Mouse (Mus musculus) CD4-positive helper T cell, adult 2 months (primary cell): Measurements from ENCODE around the gene Trmt1.

Experiments used
- DNase-seq: peaks from one replicate; pipeline ENCODE4 v3.0.0-alpha.2; 2012; ENCODE audit warnings: low read depth, missing footprints, low spot score

The Trmt1 gene

GRCm38 (mm10) chr8:84730541-84731370 is 44.6 kb downstream of the Trmt1 start:
- no peak for DNase-seq

DNA sequence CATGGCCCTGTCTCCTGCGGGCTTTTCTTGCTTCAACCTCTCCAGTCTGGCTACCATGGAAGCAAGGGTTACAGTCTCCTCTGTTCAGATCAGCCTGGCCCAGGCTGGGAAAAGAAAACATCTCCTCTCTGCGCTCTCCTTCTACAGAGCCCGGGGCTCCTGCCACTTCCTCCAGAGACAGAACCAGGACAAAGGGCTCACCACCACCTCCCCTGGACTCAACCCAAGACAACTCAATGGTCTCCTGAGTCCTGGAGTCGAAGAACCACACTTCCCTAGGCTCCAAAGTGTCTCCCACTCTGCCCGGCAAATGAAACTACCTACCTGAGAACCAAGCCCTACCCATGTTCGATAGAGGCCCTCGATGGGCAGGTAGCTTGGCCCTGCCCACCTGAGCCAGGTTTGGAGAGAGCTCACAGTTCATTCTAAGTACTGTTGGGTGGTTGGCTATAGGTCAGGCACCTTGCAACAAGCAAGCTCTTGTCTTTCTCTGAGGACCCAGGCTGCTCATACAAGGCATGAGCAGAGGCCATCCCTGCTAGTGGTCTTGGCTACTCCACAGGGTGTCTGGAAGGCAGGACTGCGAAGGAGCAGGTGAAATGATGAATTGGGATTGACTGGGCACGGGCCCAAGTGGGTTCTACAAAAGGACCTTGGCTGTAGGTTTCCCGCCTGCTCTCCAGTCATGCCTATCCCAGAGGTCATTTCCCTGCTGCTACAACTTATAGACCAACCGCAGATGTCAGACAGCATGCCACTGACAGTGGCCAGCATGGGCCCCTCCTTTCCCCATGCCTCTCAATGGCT is 45.5 kb downstream of the Trmt1 start:
- DNase-seq = no peak

GRCm38 (mm10) chr8:84732545-84732944 is 46.4 kb downstream of the Trmt1 start:
- no peak for DNase-seq

DNA sequence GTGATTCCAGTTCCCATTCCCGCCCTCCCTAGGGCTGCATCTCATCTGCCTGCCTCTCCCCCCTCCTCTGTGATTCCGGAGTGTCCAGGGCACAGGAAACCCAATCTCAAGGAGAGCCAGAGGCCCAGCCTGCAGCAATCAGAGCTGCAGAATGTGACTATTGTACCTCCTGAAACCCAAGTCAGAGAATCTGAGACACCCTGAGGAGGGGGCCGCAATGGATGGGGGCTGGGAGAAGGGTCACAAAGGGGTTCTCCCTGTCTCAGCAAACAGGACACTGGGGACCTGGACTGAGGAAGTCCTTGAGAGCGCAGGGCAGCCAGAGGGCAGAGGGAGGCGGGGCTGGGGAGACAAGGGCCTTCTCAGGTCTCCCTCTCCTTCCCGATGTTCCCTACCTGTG is 46.9 kb downstream of the Trmt1 start:
- no peak for DNase-seq

GRCm38 (mm10) chr8:84733959-84734358 is 47.9 kb downstream of the Trmt1 start:
- DNase-seq = no peak

- DNase-seq = no peak
These were observed 48.6 kb downstream of the Trmt1 start for GRCm38 (mm10) chr8:84734680-84735079.

DNA sequence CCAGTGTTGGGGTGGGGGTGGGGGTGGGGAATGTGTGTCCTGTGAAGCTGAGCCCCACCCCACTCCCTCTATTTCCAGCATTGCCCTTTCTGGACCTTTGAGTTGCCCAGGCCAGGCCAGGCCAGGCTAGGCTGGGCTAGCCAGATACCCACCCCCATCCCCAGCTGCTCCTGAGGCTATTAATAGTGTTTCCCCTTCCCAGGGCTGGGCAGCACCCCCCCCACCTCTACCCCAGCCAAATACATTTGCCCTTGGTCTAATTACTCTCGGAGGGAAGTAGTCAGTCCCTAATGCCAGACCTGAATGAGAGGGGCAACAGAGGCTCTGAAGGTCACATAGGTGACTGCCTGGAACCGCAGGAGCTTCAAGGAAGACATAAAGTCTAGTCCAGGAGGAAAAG is 49.5 kb downstream of the Trmt1 start:
- no peak for DNase-seq

DNA sequence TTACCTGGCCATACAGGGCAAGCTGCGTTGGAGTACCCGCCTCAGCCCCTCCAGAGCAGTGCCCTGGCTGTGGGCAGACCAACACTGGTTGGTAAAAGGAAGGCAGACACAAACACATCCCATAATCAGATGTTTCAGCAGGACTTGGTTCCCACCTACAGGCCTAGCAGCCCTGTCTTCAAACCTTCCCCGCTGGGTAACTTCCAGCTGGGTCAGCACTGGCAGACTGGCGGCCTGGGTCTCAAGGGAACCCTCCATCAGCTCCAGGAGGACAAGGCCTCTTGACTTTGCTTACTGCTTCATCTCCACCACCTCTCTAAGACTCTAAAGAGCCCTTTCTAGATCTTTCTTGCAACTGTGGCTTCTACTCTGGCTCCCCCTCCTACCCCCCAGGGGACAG is 50.4 kb downstream of the Trmt1 start:
- no peak for DNase-seq

GRCm38 (mm10) chr8:84737608-84738007 is 51.5 kb downstream of the Trmt1 start:
- peak; percentile 82 for DNase-seq

GRCm38 (mm10) chr8:84738266-84738665 is 52.2 kb downstream of the Trmt1 start:
- DNase-seq = no peak

- DNase-seq = no peak
These were observed 52.8 kb downstream of the Trmt1 start for GRCm38 (mm10) chr8:84738715-84739400.

DNA sequence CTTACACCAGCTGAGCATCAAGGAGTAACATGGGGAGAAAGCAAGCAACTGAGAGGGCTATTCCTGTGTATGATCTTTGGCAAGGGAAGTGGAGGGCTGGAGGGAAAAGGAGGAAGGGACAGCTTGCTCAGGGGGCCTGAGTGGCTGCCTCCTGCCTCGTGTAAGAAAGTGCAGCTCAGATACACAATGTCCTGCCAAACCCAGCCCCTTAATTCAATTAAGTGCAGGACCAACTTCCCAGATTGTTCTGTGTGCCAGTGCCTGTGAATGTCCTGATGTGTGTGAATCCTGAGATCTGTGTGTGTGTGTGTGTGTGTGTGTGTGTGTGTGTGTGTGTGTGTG is 53.3 kb downstream of the Trmt1 start:
- no peak for DNase-seq

- DNase-seq = no peak
These were observed 55.1 kb downstream of the Trmt1 start for GRCm38 (mm10) chr8:84740895-84741843.

DNA sequence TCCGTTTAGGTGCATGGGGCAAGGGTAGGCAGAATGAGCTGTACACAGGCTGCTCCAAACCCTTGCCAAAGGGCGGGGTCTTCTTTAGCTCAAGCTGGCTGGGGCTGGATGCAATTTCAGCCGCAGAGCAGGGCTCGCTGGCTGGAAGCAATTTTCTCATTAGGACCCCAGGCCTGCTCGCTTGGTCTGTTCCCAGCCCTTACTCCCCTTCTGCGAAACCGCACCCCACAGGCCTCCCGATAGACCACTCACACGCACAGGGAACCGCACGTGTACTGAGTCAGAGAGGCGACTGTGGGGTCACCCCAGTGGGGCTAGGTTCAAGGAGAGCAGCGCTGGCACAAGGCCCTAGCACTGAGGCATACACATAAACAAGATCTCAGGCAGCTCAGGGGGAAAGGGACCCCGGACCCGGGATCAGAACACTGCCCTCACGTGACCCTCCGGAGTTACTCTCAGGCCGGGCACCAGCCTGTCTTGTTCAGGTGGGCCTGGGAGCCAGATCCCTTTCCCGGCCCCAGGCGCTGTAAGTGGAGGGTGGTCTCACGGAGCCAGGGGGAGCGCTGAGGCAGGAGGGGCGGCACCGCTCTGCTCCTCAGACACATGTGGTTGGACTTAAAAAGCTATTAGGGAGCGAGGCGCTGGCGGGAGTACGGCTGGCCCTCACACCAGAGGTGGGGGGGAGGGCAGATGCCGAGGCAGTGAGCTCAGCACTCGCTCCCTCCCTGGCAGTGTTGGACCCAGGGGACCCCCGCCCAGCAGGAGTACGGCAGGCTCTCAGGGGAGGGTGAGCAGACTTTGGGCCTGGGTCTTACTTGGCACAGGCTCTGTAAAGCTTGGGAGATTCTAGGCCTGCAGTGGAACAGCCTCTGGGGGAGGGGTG is 56.3 kb downstream of the Trmt1 start:
- no peak for DNase-seq

GRCm38 (mm10) chr8:84743054-84743415 is 56.9 kb downstream of the Trmt1 start:
- no peak for DNase-seq

GRCm38 (mm10) chr8:84743517-84744420 is 57.7 kb downstream of the Trmt1 start:
- no peak for DNase-seq

- DNase-seq = peak; percentile 39
These were observed 59.2 kb downstream of the Trmt1 start for GRCm38 (mm10) chr8:84745032-84745925.
